Comparison of ENCODE assay signal across 8 mouse cellular contexts in genomic region chr10:79637128-79638110, GRCm38 (mm10). TPM values are rescaled to one million over a fixed set of nuclear protein-coding genes. Genes with fewer than 3 reads are reported as not detected.
DNase-seq lines count a peak whose midpoint lies in the region; ATAC-seq and TF ChIP-seq lines count a peak whose summit lies in the region.

TSS of gene Shc2 (minus strand) at chr10:79637918.

- peak within 1 kb of the TSS; percentile 84 for H3K9ac ChIP-seq in embryonic facial prominence, embryonic 14.5 days (ENCODE audit: low read depth, low read length)
- peak within 1 kb of the TSS; percentile 57 for H3K9ac ChIP-seq in heart, embryonic 15.5 days
- peak within 1 kb of the TSS; percentile 81 for H3K9ac ChIP-seq in midbrain, embryonic 12.5 days (replicated peaks)

- H3K4me1 ChIP-seq in embryonic facial prominence, embryonic 14.5 days (ENCODE audit: control insufficient read depth, insufficient read depth, low read length) = peaks cover 16% of the 10 kb centered on the region; the same call in 1 of the 2 replicates
- H3K4me1 ChIP-seq in heart, embryonic 15.5 days (replicated peaks) = peaks cover 22% of the 10 kb centered on the region
- H3K4me1 ChIP-seq in midbrain, embryonic 12.5 days = peaks cover 21% of the 10 kb centered on the region; the same call in 1 of the 2 replicates
- H3K4me1 ChIP-seq in testis, adult 2 months (ENCODE audit: control insufficient read depth, insufficient read depth, low read length) = peaks cover 9% of the 10 kb centered on the region

- peak; percentile 49 for DNase-seq in adrenal gland, postnatal 14 days
- DNase-seq in embryonic facial prominence, embryonic 14.5 days (ENCODE audit: low spot score) = peak; percentile 84
- DNase-seq in left cerebral cortex, adult 11 months (ENCODE audit: low spot score) = peak; percentile 68

- H3K36me3 ChIP-seq in C2C12 (ENCODE audit: control insufficient read depth, insufficient read depth) = no peaks in the 10 kb centered on the region
- H3K36me3 ChIP-seq in embryonic facial prominence, embryonic 14.5 days (ENCODE audit: control insufficient read depth, insufficient read depth, low read length) = no peaks in the 10 kb centered on the region
- no peaks in the 10 kb centered on the region for H3K36me3 ChIP-seq in heart, embryonic 15.5 days
- H3K36me3 ChIP-seq in midbrain, embryonic 12.5 days = no peaks in the 10 kb centered on the region
- H3K36me3 ChIP-seq in testis, adult 2 months (ENCODE audit: control insufficient read depth, insufficient read depth, low read length) = no peaks in the 10 kb centered on the region

- WGBS in embryonic facial prominence, embryonic 14.5 days = 0% methylated on average over 28 of the region's 116 CpGs
- under 1% methylated on average over 108 of the region's 116 CpGs for WGBS in heart, embryonic 15.5 days
- under 1% methylated on average over 94 of the region's 116 CpGs for WGBS in midbrain, embryonic 12.5 days

- H3K27ac ChIP-seq in embryonic facial prominence, embryonic 14.5 days (replicated peaks; ENCODE audit: low read depth, low read length) = peak within 1 kb of the TSS; percentile 80
- H3K27ac ChIP-seq in heart, embryonic 15.5 days = no peak within 1 kb of the TSS
- peak within 1 kb of the TSS; percentile 88 for H3K27ac ChIP-seq in midbrain, embryonic 12.5 days (replicated peaks)
- peak within 1 kb of the TSS; percentile 58 for H3K27ac ChIP-seq in testis, adult 2 months (ENCODE audit: control insufficient read depth, insufficient read depth, low read depth, low read length)

- peak within 1 kb of the TSS; percentile 14 for H3K4me3 ChIP-seq in C2C12 (ENCODE audit: insufficient read depth, poor library complexity, severe bottlenecking)
- peak within 1 kb of the TSS; percentile 73 for H3K4me3 ChIP-seq in embryonic facial prominence, embryonic 14.5 days (ENCODE audit: low read depth, low read length)
- peak within 1 kb of the TSS; percentile 67 for H3K4me3 ChIP-seq in heart, embryonic 15.5 days
- H3K4me3 ChIP-seq in midbrain, embryonic 12.5 days = peak within 1 kb of the TSS; percentile 65
- peak within 1 kb of the TSS; percentile 73 for H3K4me3 ChIP-seq in testis, adult 2 months (ENCODE audit: control insufficient read depth, low read depth, low read length)

- H3K27me3 ChIP-seq in C2C12 (ENCODE audit: control insufficient read depth, insufficient read depth, insufficient read length) = peaks cover 18% of the 10 kb centered on the region
- H3K27me3 ChIP-seq in embryonic facial prominence, embryonic 14.5 days (replicated peaks; ENCODE audit: control insufficient read depth, insufficient read depth, low read length) = no peaks in the 10 kb centered on the region
- H3K27me3 ChIP-seq in heart, embryonic 15.5 days = peaks cover 56% of the 10 kb centered on the region
- H3K27me3 ChIP-seq in midbrain, embryonic 12.5 days = peaks cover 46% of the 10 kb centered on the region
- no peaks in the 10 kb centered on the region for H3K27me3 ChIP-seq in testis, adult 2 months (ENCODE audit: control insufficient read depth, insufficient read depth, low read length)

- no peak for TF ChIP-seq CTCF in C2C12 (IDR thresholded peaks at IDR 0.05; ENCODE audit: control insufficient read depth, insufficient read depth, insufficient read length)
- no peak for TF ChIP-seq CTCF in testis, adult 2 months (IDR thresholded peaks at IDR 0.05; ENCODE audit: control insufficient read depth, insufficient read depth, insufficient replicate concordance, low read depth, low read length)

- no peaks in the 10 kb centered on the region for H3K79me2 ChIP-seq in C2C12 (ENCODE audit: control insufficient read depth, insufficient read depth)

- TF ChIP-seq POLR2A in testis, adult 2 months (IDR thresholded peaks at IDR 0.05; ENCODE audit: control insufficient read depth, low read depth, low read length) = no peak

- H3K79me3 ChIP-seq in C2C12 (ENCODE audit: low read depth) = no peaks in the 10 kb centered on the region

- no peaks in the 10 kb centered on the region for H3K9me3 ChIP-seq in embryonic facial prominence, embryonic 14.5 days (ENCODE audit: control insufficient read depth, low read length)
- no peaks in the 10 kb centered on the region for H3K9me3 ChIP-seq in heart, embryonic 15.5 days (replicated peaks)
- H3K9me3 ChIP-seq in midbrain, embryonic 12.5 days = no peaks in the 10 kb centered on the region

- peak within 1 kb of the TSS; percentile 92 for H3ac ChIP-seq in C2C12 (ENCODE audit: control insufficient read depth, insufficient read length, low read depth)

- peak within 1 kb of the TSS; percentile 91 for H3K4me2 ChIP-seq in embryonic facial prominence, embryonic 14.5 days (ENCODE audit: low read depth, low read length)
- peak within 1 kb of the TSS; percentile 98 for H3K4me2 ChIP-seq in heart, embryonic 15.5 days
- H3K4me2 ChIP-seq in midbrain, embryonic 12.5 days (replicated peaks) = peak within 1 kb of the TSS; percentile 81

- peak; percentile 86 for ATAC-seq in embryonic facial prominence, embryonic 14.5 days (ENCODE audit: low read depth)
- peak; percentile 54; the same call in 1 of the 2 replicates for ATAC-seq in heart, embryonic 15.5 days (replicated peaks; ENCODE audit: insufficient number of reproducible peaks, insufficient read depth, low FRiP score, low read depth)
- ATAC-seq in midbrain, embryonic 12.5 days (ENCODE audit: low FRiP score, low read depth) = peak; percentile 91
- ATAC-seq in activated CD4-positive, CD25-positive, alpha-beta regulatory T cell, adult 4 months = no peak

TF ChIP-seq in C2C12, 6 proteins besides CTCF, POLR2A, EP300 and RAD21:
- TF ChIP-seq USF1 (IDR thresholded peaks at IDR 0.05; ENCODE audit: low read depth) = no peak
- TF ChIP-seq MAX (IDR thresholded peaks at IDR 0.05) = no peak
- TF ChIP-seq MYOD1 (IDR thresholded peaks at IDR 0.05; ENCODE audit: control insufficient read depth, insufficient read length, low read depth) = no peak
- no peak for TF ChIP-seq FOSL1 (IDR thresholded peaks at IDR 0.05; ENCODE audit: insufficient read depth, low read length, poor library complexity, severe bottlenecking)
- TF ChIP-seq MYOG (IDR thresholded peaks at IDR 0.05; ENCODE audit: control insufficient read depth, extremely low read depth, insufficient read length) = no peak
- no peak for TF ChIP-seq CEBPB (IDR thresholded peaks at IDR 0.05; ENCODE audit: low read depth)

RNA-seq across cellular contexts. Expression of gene Shc2, which starts in this region (rescaled TPM):
- 3.5 TPM for polyA plus RNA-seq in C2C12 (2012; fragmentation: generic; extraction: Trizol)
- total RNA-seq in adrenal gland, postnatal 14 days (2021) = 4.0 and 4.8 TPM in 2 replicates
- polyA plus RNA-seq in embryonic facial prominence, embryonic 14.5 days (2014; fragmentation: Nextera tagmentation; extraction: Ambion mirVana) = 11.3 and 11.4 TPM in 2 replicates
- polyA plus RNA-seq in heart, embryonic 15.5 days (2015; fragmentation: Nextera tagmentation; extraction: Ambion mirVana) = 2.0 and 3.9 TPM in 2 replicates
- polyA plus RNA-seq in midbrain, embryonic 12.5 days (2016; fragmentation: Nextera tagmentation; extraction: Ambion mirVana) = 22.8 and 23.3 TPM in 2 replicates
- polyA plus RNA-seq in testis, adult 2 months (2012; rRNA removed) = 4.5 and 5.8 TPM in 2 replicates
- polyA plus RNA-seq in activated CD4-positive, CD25-positive, alpha-beta regulatory T cell, adult 4 months (2017; shearing (Covaris generic)) = not detected

Comparison
In these comparisons a context has a peak if more than half of its experiments do, and no peak if none do; other contexts are left out.
1. H3K4me3 ChIP-seq: peak in every context shown above with its lines; median percentile 73 in embryonic facial prominence, embryonic 14.5 days; 73 in testis, adult 2 months; 67 in heart, embryonic 15.5 days; 65 in midbrain, embryonic 12.5 days; 14 in C2C12.